Mouse (Mus musculus): ENCODE results near the gene Tgfbr3l. TPM values are rescaled to one million over a fixed set of nuclear protein-coding genes. Genes with fewer than 3 reads are reported as not detected.
"Not testable (repeated sequence)": the region's sequence is repeated elsewhere in the genome, so short reads cannot be mapped to it uniquely, and the experiment has no call there.

Tgfbr3l gene
- polyA plus RNA-seq, 1 experiment from 2014 or later: 3.3 TPM

- peaks cover 42% of the 10 kb centered on the region for H3K36me3 ChIP-seq (ENCODE audit: control insufficient read depth, insufficient read depth, low read length)
- H3K27ac ChIP-seq (replicated peaks; ENCODE audit: low read depth, low read length); H3K9ac ChIP-seq (ENCODE audit: low read depth, low read length); ATAC-seq (ENCODE audit: low read depth); H3K4me2 ChIP-seq (ENCODE audit: low read depth, low read length); H3K27me3 ChIP-seq (replicated peaks; ENCODE audit: control insufficient read depth, insufficient read depth, low read length); H3K9me3 ChIP-seq (ENCODE audit: control insufficient read depth, low read length); DNase-seq (ENCODE audit: low spot score); H3K4me3 ChIP-seq (ENCODE audit: low read depth, low read length): not testable (repeated sequence)
- 90% methylated on average over 7 of the region's 7 CpGs for WGBS
- H3K4me1 ChIP-seq (ENCODE audit: control insufficient read depth, insufficient read depth, low read length): peaks cover 18% of the 10 kb centered on the region
These were observed 7.5 kb downstream of the Tgfbr3l start for GRCm38 (mm10) chr8:4255471-4255870.

DNA sequence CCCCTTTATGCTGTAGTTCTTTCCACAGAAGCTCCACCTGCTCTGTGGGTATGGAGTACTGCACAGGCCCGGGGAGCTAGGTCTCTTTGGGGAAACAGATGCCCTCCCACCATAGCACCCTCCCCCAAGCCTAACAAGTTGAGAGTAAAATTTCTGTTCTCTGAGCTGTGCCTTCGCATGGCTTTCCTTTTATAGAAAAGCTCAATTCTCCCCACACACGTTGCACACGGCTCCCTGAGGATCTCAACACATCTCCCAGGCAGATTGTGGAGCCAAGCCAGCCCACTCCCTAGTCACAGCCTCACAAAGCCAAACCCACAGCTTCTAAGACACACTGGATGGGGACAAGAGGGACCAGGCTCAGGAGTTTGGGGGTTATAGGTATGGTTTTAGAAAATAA lies 8.9 kb downstream of the Tgfbr3l start:
- Histone ChIP-seq H3K9ac (ENCODE audit: low read depth, low read length) (0 out of 2 replicates have a peak overlapping the region, but pooled peaks have one; percentile 22), H3K4me3 (ENCODE audit: low read depth, low read length) (no peak overlapping the region), H3K4me2 (ENCODE audit: low read depth, low read length) (peak overlapping the region; percentile 75), H3K4me1 (ENCODE audit: control insufficient read depth, insufficient read depth, low read length) (peaks cover 18% of the 10 kb centered on the region; the same call in 1 of the 2 replicates), H3K9me3 (ENCODE audit: control insufficient read depth, low read length) (no peaks in the 10 kb centered on the region), H3K27me3 (replicated peaks; ENCODE audit: control insufficient read depth, insufficient read depth, low read length) (no peaks in the 10 kb centered on the region), H3K27ac (replicated peaks; ENCODE audit: low read depth, low read length) (0 out of 2 replicates have a peak overlapping the region, but pooled peaks have one; percentile 0), H3K36me3 (ENCODE audit: control insufficient read depth, insufficient read depth, low read length) (peaks cover 56% of the 10 kb centered on the region)
- ATAC-seq (ENCODE audit: low read depth) (no peak), DNase-seq (ENCODE audit: low spot score) (peak; percentile 24)
- WGBS: 43% methylated on average over 4 of the region's 4 CpGs

DNA sequence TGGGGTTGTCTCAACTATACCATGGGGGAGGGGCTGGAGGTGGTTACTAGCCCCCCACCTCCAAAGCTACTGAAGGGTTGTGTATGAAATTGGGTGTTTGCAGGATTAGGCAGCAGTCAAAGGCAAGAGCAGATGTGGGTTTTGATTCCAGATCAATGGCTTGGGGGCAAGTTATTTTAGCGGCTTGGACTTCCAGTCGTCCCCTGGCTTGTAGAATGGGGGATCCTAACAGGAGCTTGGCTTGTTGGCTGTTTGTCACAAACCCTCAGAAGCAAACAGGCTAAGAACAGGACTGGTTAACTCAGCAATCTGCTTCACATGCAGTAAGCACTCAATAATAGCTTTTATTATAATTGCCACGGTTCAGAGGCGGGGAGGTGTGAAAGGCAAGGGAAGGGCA lies 9.3 kb downstream of the Tgfbr3l start:
- DNase-seq (ENCODE audit: low spot score): no peak

GRCm38 (mm10) chr8:4258233-4258632 lies 10.2 kb downstream of the Tgfbr3l start:
- ATAC-seq (ENCODE audit: low read depth) (peak; percentile 69), DNase-seq (ENCODE audit: low spot score) (peak; percentile 80)
- Histone ChIP-seq H3K4me3 (ENCODE audit: low read depth, low read length) (peak overlapping the region; percentile 78), H3K27me3 (replicated peaks; ENCODE audit: control insufficient read depth, insufficient read depth, low read length) (no peaks in the 10 kb centered on the region), H3K27ac (replicated peaks; ENCODE audit: low read depth, low read length) (peak overlapping the region; percentile 86), H3K9ac (ENCODE audit: low read depth, low read length) (peak overlapping the region; percentile 82), H3K36me3 (ENCODE audit: control insufficient read depth, insufficient read depth, low read length) (peaks cover 70% of the 10 kb centered on the region), H3K4me2 (ENCODE audit: low read depth, low read length) (peak overlapping the region; percentile 75), H3K9me3 (ENCODE audit: control insufficient read depth, low read length) (no peaks in the 10 kb centered on the region), H3K4me1 (ENCODE audit: control insufficient read depth, insufficient read depth, low read length) (peaks cover 13% of the 10 kb centered on the region; the same call in 1 of the 2 replicates)
- 2% methylated on average over 19 of the region's 35 CpGs for WGBS

More for the DNA sequence above, 9.3 kb downstream of the Tgfbr3l start:
- H3K9me3 ChIP-seq (ENCODE audit: control insufficient read depth, low read length): no peaks in the 10 kb centered on the region
- no peak for ATAC-seq (ENCODE audit: low read depth)
- H3K4me3 ChIP-seq (ENCODE audit: low read depth, low read length): 0 out of 2 replicates have a peak overlapping the region, but pooled peaks have one; percentile 78
- H3K4me1 ChIP-seq (ENCODE audit: control insufficient read depth, insufficient read depth, low read length): peaks cover 16% of the 10 kb centered on the region; the same call in 1 of the 2 replicates
- H3K36me3 ChIP-seq (ENCODE audit: control insufficient read depth, insufficient read depth, low read length): peaks cover 61% of the 10 kb centered on the region
- no peak overlapping the region for H3K27ac ChIP-seq (replicated peaks; ENCODE audit: low read depth, low read length)
- 74% methylated on average over 4 of the region's 4 CpGs for WGBS
- H3K27me3 ChIP-seq (replicated peaks; ENCODE audit: control insufficient read depth, insufficient read depth, low read length): no peaks in the 10 kb centered on the region
- H3K9ac ChIP-seq (ENCODE audit: low read depth, low read length): peak overlapping the region; percentile 82; the same call in 1 of the 2 replicates
- H3K4me2 ChIP-seq (ENCODE audit: low read depth, low read length): peak overlapping the region; percentile 75

GRCm38 (mm10) chr8:4258678-4259077 lies 10.7 kb downstream of the Tgfbr3l start:
- Histone ChIP-seq H3K4me1 (ENCODE audit: control insufficient read depth, insufficient read depth, low read length) (peaks cover 13% of the 10 kb centered on the region; the same call in 1 of the 2 replicates), H3K27ac (replicated peaks; ENCODE audit: low read depth, low read length) (peak overlapping the region; percentile 86), H3K4me3 (ENCODE audit: low read depth, low read length) (peak overlapping the region; percentile 78), H3K9ac (ENCODE audit: low read depth, low read length) (peak overlapping the region; percentile 82), H3K4me2 (ENCODE audit: low read depth, low read length) (peak overlapping the region; percentile 75), H3K27me3 (replicated peaks; ENCODE audit: control insufficient read depth, insufficient read depth, low read length) (no peaks in the 10 kb centered on the region), H3K36me3 (ENCODE audit: control insufficient read depth, insufficient read depth, low read length) (peaks cover 74% of the 10 kb centered on the region), H3K9me3 (ENCODE audit: control insufficient read depth, low read length) (no peaks in the 10 kb centered on the region)
- WGBS: 0% methylated on average over 25 of the region's 32 CpGs
- DNase-seq (ENCODE audit: low spot score) (peak; percentile 74), ATAC-seq (ENCODE audit: low read depth) (peak; percentile 65)

- Histone ChIP-seq H3K4me3 (ENCODE audit: low read depth, low read length) (peak within 1 kb of the TSS; percentile 78), H3K4me2 (ENCODE audit: low read depth, low read length) (peak within 1 kb of the TSS; percentile 75), H3K27ac (replicated peaks; ENCODE audit: low read depth, low read length) (peak within 1 kb of the TSS; percentile 86), H3K9ac (ENCODE audit: low read depth, low read length) (peak within 1 kb of the TSS; percentile 82), H3K9me3 (ENCODE audit: control insufficient read depth, low read length) (no peaks in the 10 kb centered on the region), H3K36me3 (ENCODE audit: control insufficient read depth, insufficient read depth, low read length) (peaks cover 77% of the 10 kb centered on the region), H3K4me1 (ENCODE audit: control insufficient read depth, insufficient read depth, low read length) (peaks cover 7% of the 10 kb centered on the region; the same call in 1 of the 2 replicates), H3K27me3 (replicated peaks; ENCODE audit: control insufficient read depth, insufficient read depth, low read length) (no peaks in the 10 kb centered on the region)
- WGBS: 10% methylated on average over 15 of the region's 33 CpGs
- ATAC-seq (ENCODE audit: low read depth): peak; percentile 94
- DNase-seq (ENCODE audit: low spot score): peak; percentile 96
These were observed 11.3 kb downstream of the Tgfbr3l start, which contains the start of gene Ctxn1 for GRCm38 (mm10) chr8:4259125-4259804. TSS of gene Ctxn1 (minus strand) at chr8:4259274.

GRCm38 (mm10) chr8:4259805-4260170 lies 11.8 kb downstream of the Tgfbr3l start:
- Histone ChIP-seq H3K4me1 (ENCODE audit: control insufficient read depth, insufficient read depth, low read length) (peaks cover 7% of the 10 kb centered on the region; the same call in 1 of the 2 replicates), H3K9ac (ENCODE audit: low read depth, low read length) (peak overlapping the region; percentile 82; the same call in 1 of the 2 replicates), H3K36me3 (ENCODE audit: control insufficient read depth, insufficient read depth, low read length) (peaks cover 75% of the 10 kb centered on the region), H3K4me2 (ENCODE audit: low read depth, low read length) (peak overlapping the region; percentile 75; the same call in 1 of the 2 replicates), H3K27ac (replicated peaks; ENCODE audit: low read depth, low read length) (peak overlapping the region; percentile 65; the same call in 1 of the 2 replicates), H3K9me3 (ENCODE audit: control insufficient read depth, low read length) (no peaks in the 10 kb centered on the region), H3K27me3 (replicated peaks; ENCODE audit: control insufficient read depth, insufficient read depth, low read length) (no peaks in the 10 kb centered on the region), H3K4me3 (ENCODE audit: low read depth, low read length) (no peak overlapping the region)
- DNase-seq (ENCODE audit: low spot score) (no peak), ATAC-seq (ENCODE audit: low read depth) (no peak)
- 77% methylated on average over 4 of the region's 4 CpGs for WGBS

GRCm38 (mm10) chr8:4263105-4263791 lies 15.2 kb downstream of the Tgfbr3l start:
- H3K4me1 ChIP-seq (ENCODE audit: control insufficient read depth, insufficient read depth, low read length): 0 out of 2 replicates have a peak, but pooled peaks cover 4% of the 10 kb centered on the region
- H3K36me3 ChIP-seq (ENCODE audit: control insufficient read depth, insufficient read depth, low read length): peaks cover 84% of the 10 kb centered on the region
- ATAC-seq (ENCODE audit: low read depth): no peak
- no peak for DNase-seq (ENCODE audit: low spot score)
- no peak overlapping the region for H3K4me2 ChIP-seq (ENCODE audit: low read depth, low read length)
- 86% methylated on average over 8 of the region's 8 CpGs for WGBS
- no peaks in the 10 kb centered on the region for H3K27me3 ChIP-seq (replicated peaks; ENCODE audit: control insufficient read depth, insufficient read depth, low read length)
- H3K9me3 ChIP-seq (ENCODE audit: control insufficient read depth, low read length): no peaks in the 10 kb centered on the region
- H3K27ac ChIP-seq (replicated peaks; ENCODE audit: low read depth, low read length): no peak overlapping the region
- H3K4me3 ChIP-seq (ENCODE audit: low read depth, low read length): no peak overlapping the region
- no peak overlapping the region for H3K9ac ChIP-seq (ENCODE audit: low read depth, low read length)
